Mouse (Mus musculus) megakaryocyte, embryonic 14.5 days (primary cell): ENCODE results near the gene Pex6. TPM values are rescaled to one million over a fixed set of nuclear protein-coding genes. Genes with fewer than 3 reads are reported as not detected.
A peak's percentile ranks its signal among the peaks of the same experiment; 100 is the strongest.
"Not testable (repeated sequence)": the region's sequence is repeated elsewhere in the genome, so short reads cannot be mapped to it uniquely, and the experiment has no call there.

Experiments used
- H3K27me3 ChIP-seq: replicated peaks from 2 replicates; pipeline ENCODE3; 2012; ENCODE audit warnings: inconsistent platforms
- H3K36me3 ChIP-seq: replicated peaks from 2 replicates; pipeline ENCODE3; 2012; ENCODE audit warnings: low read length, inconsistent platforms, mixed read lengths
- H3K4me1 ChIP-seq: 2 replicates; pipeline ENCODE4 v1.6.1; 2012; ENCODE audit warnings: inconsistent platforms
- H3K4me3 ChIP-seq: replicated peaks from 2 replicates; pipeline ENCODE3; 2012; ENCODE audit warnings: moderate library complexity, mild to moderate bottlenecking, inconsistent platforms
- H3K9me3 ChIP-seq: 2 replicates; pipeline ENCODE4 v1.6.1; 2012; ENCODE audit warnings: inconsistent platforms
- FLI1 ChIP-seq: IDR thresholded peaks from 2 replicates; pipeline ENCODE4 v1.6.1; 2012; ENCODE audit warnings: low read length, inconsistent platforms, mixed read lengths
- GATA1 ChIP-seq: IDR thresholded peaks from 3 replicates; pipeline ENCODE4 v1.6.1; 2012; ENCODE audit warnings: mixed read lengths, low read length, inconsistent platforms, borderline replicate concordance
- polyA plus RNA-seq: library from polyadenylated mRNA; stranded (reverse); fragments of >175 nt; gene quantifications from 2 replicates; pipeline ENCODE4 v1.2.3, GENCODE M21; 2012; ENCODE audit warnings: low replicate concordance; ENCODE audit not compliant: insufficient read depth

Pex6 gene
- polyA plus RNA-seq, 1 experiment = 19.8 TPM

- Histone ChIP-seq H3K36me3 (peaks cover 25% of the 10 kb centered on the region), H3K4me1 (peaks cover 41% of the 10 kb centered on the region), H3K4me3 (peak overlapping the region; percentile 96), H3K9me3 (peaks cover 8% of the 10 kb centered on the region), H3K27me3 (no peaks in the 10 kb centered on the region)
- TF ChIP-seq FLI1 (no peak), GATA1 (no peak)
Measured at GRCm38 (mm10) chr17:46751056-46751793, 40.0 kb downstream of the Pex6 start.

- peaks cover 8% of the 10 kb centered on the region for H3K9me3 ChIP-seq
- H3K36me3 ChIP-seq = peaks cover 18% of the 10 kb centered on the region
- TF ChIP-seq GATA1 = no peak
- no peak; the same call in 1 of the 2 replicates for TF ChIP-seq FLI1
- peaks cover 36% of the 10 kb centered on the region for H3K4me1 ChIP-seq
- H3K27me3 ChIP-seq = peaks cover under 1% of the 10 kb centered on the region
- peak within 1 kb of the TSS; percentile 96 for H3K4me3 ChIP-seq
Measured at GRCm38 (mm10) chr17:46751794-46752556, 40.7 kb downstream of the Pex6 start, which contains the start of gene Cnpy3. Gene Cnpy3, minus strand, starts transcription at chr17:46752214.

- peak overlapping the region; percentile 56 for H3K4me3 ChIP-seq
Measured at GRCm38 (mm10) chr17:46758753-46759152, 47.5 kb downstream of the Pex6 start.

GRCm38 (mm10) chr17:46763544-46763943 lies 52.3 kb downstream of the Pex6 start, which contains the start of gene Ptcra:
Gene Ptcra, minus strand, starts transcription at chr17:46763712.
- H3K36me3 ChIP-seq = no peaks in the 10 kb centered on the region
- H3K4me3 ChIP-seq = no peak within 1 kb of the TSS
- no peaks in the 10 kb centered on the region for H3K9me3 ChIP-seq
- H3K27me3 ChIP-seq = peaks cover 6% of the 10 kb centered on the region
- peaks cover 15% of the 10 kb centered on the region for H3K4me1 ChIP-seq
- TF ChIP-seq FLI1 = no peak
- TF ChIP-seq GATA1 = no peak

More at GRCm38 (mm10) chr17:46758753-46759152, 47.5 kb downstream of the Pex6 start:
- Histone ChIP-seq H3K4me1 (0 out of 2 replicates have a peak, but pooled peaks cover 3% of the 10 kb centered on the region), H3K27me3 (peaks cover 6% of the 10 kb centered on the region), H3K9me3 (peaks cover 8% of the 10 kb centered on the region), H3K36me3 (no peaks in the 10 kb centered on the region)
- TF ChIP-seq FLI1 = no peak
- TF ChIP-seq GATA1 = no peak

- H3K9me3 ChIP-seq, H3K27me3 ChIP-seq, H3K36me3 ChIP-seq, H3K4me3 ChIP-seq: not testable (repeated sequence)
- H3K4me1 ChIP-seq = peaks cover 15% of the 10 kb centered on the region
Measured at GRCm38 (mm10) chr17:46764916-46765315, 53.7 kb downstream of the Pex6 start.

- H3K36me3 ChIP-seq = no peaks in the 10 kb centered on the region
- no peak for TF ChIP-seq GATA1
- TF ChIP-seq FLI1 = no peak
- H3K27me3 ChIP-seq = peaks cover 6% of the 10 kb centered on the region
- H3K4me3 ChIP-seq = no peak overlapping the region
- no peaks in the 10 kb centered on the region for H3K9me3 ChIP-seq
- peaks cover 27% of the 10 kb centered on the region for H3K4me1 ChIP-seq
Measured at GRCm38 (mm10) chr17:46767868-46768267, 56.6 kb downstream of the Pex6 start.

GRCm38 (mm10) chr17:46770546-46770945 lies 59.3 kb downstream of the Pex6 start:
- no peaks in the 10 kb centered on the region for H3K9me3 ChIP-seq
- H3K36me3 ChIP-seq = peaks cover 17% of the 10 kb centered on the region
- no peaks in the 10 kb centered on the region for H3K27me3 ChIP-seq
- no peak for TF ChIP-seq FLI1
- H3K4me3 ChIP-seq = no peak overlapping the region
- peaks cover 48% of the 10 kb centered on the region for H3K4me1 ChIP-seq

GRCm38 (mm10) chr17:46771025-46771424 lies 59.8 kb downstream of the Pex6 start:
- Histone ChIP-seq H3K4me3 (no peak overlapping the region), H3K9me3 (no peaks in the 10 kb centered on the region), H3K27me3 (no peaks in the 10 kb centered on the region), H3K4me1 (peaks cover 45% of the 10 kb centered on the region), H3K36me3 (peaks cover 22% of the 10 kb centered on the region)
- TF ChIP-seq GATA1 (no peak), FLI1 (no peak)

GRCm38 (mm10) chr17:46771616-46772015 lies 60.4 kb downstream of the Pex6 start:
- Histone ChIP-seq H3K4me3 (peak overlapping the region; percentile 98), H3K27me3 (no peaks in the 10 kb centered on the region), H3K4me1 (peaks cover 44% of the 10 kb centered on the region), H3K36me3 (peaks cover 26% of the 10 kb centered on the region), H3K9me3 (no peaks in the 10 kb centered on the region)
- TF ChIP-seq FLI1 (no peak), GATA1 (no peak)

GRCm38 (mm10) chr17:46772038-46772403 lies 60.8 kb downstream of the Pex6 start:
- Histone ChIP-seq H3K27me3 (no peaks in the 10 kb centered on the region), H3K9me3 (no peaks in the 10 kb centered on the region), H3K4me3 (peak overlapping the region; percentile 98), H3K36me3 (peaks cover 26% of the 10 kb centered on the region), H3K4me1 (peaks cover 44% of the 10 kb centered on the region)
- TF ChIP-seq FLI1 (no peak), GATA1 (no peak)
